ENCODE assay signal across 9 mouse cellular contexts in the genomic region with DNA sequence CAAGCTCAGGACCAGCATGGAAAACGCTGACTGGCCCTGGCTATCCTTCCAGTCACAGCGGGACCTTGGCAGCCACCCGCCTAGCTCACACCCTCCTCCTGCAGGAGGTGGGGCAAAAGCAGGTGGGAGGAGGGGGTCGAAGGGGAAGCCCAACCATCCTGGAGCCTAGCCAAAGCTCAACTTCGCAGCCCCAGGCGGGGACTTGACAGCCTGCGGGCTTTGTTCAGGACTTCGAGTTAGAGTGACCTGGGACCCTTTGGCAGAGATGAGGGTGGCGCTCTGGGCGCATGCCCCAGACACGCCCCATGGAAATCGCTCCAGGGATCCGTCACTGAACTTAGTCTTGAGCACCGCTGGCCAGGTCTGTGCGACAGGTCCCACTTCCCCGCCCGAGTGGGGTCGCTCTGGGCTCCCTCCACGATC. TPM values are rescaled to one million over a fixed set of nuclear protein-coding genes. Genes with fewer than 3 reads are reported as not detected.
A peak's percentile ranks its signal among the peaks of the same experiment; 100 is the strongest.
DNase-seq lines count a peak whose midpoint lies in the region; ATAC-seq and TF ChIP-seq lines count a peak whose summit lies in the region.
"Had no signal": no experiment of that assay in that cellular context is flagged by ENCODE, and none has a peak within 500 bp of the region (broad histone marks: within the 10 kb centered on the region; RNA-seq: fewer than 3 reads in every experiment).

A gene (plus strand): TSS at position 274 of the 423 bp plus-strand sequence.

- ATAC-seq in heart, postnatal 0 days (ENCODE audit: insufficient read depth, low read depth), result 0 out of 2 replicates have a peak, but pooled peaks have one; percentile 11
- no peak for ATAC-seq in liver, embryonic 13.5 days (ENCODE audit: low read depth)
- no peak for ATAC-seq in stomach, postnatal 0 days (ENCODE audit: low FRiP score, low TSS enrichment)

- peak; percentile 16 to 18 for DNase-seq in adrenal gland, adult 18-20 months (ENCODE audit: low spot score in 2 of 2)
- DNase-seq in adrenal gland, postnatal 4 days (ENCODE audit: low spot score in 2 of 2), result no peak
- peak; percentile 63 for DNase-seq in Muller cell, postnatal 12 days (ENCODE audit: inconsistent ontology term)
- peak; percentile 53 for DNase-seq in embryonic facial prominence, embryonic 10.5 days (ENCODE audit: low spot score)
- no peak for DNase-seq in heart, postnatal 0 days (ENCODE audit: low spot score)
- DNase-seq in liver, embryonic 13.5 days, result no peak
- no peak for DNase-seq in stomach, postnatal 0 days (ENCODE audit: low spot score)
- DNase-seq in spleen, adult 18-20 months, result no peak

- H3K9ac ChIP-seq in heart, postnatal 0 days (replicated peaks; ENCODE audit: low read depth, low read length), result no peak within 1 kb of the TSS
- H3K9ac ChIP-seq in liver, embryonic 13.5 days, result no peak within 1 kb of the TSS
- no peak within 1 kb of the TSS for H3K9ac ChIP-seq in stomach, postnatal 0 days (ENCODE audit: low read length)

- peak within 1 kb of the TSS; percentile 89 for H3K4me2 ChIP-seq in heart, postnatal 0 days (ENCODE audit: low read depth, low read length)
- H3K4me2 ChIP-seq in liver, embryonic 13.5 days, result peak within 1 kb of the TSS; percentile 38
- H3K4me2 ChIP-seq in stomach, postnatal 0 days (replicated peaks; ENCODE audit: low read depth), result peak within 1 kb of the TSS; percentile 70

- no peak for TF ChIP-seq CTCF in heart, postnatal 0 days (IDR thresholded peaks at IDR 0.05; ENCODE audit: low read depth)
- TF ChIP-seq CTCF in stomach, postnatal 0 days (IDR thresholded peaks at IDR 0.05; ENCODE audit: low read depth), result no peak

- no peaks in the 10 kb centered on the region for H3K9me3 ChIP-seq in embryonic facial prominence, embryonic 10.5 days
- H3K9me3 ChIP-seq in heart, postnatal 0 days (replicated peaks; ENCODE audit: control insufficient read depth, low read length), result no peaks in the 10 kb centered on the region
- H3K9me3 ChIP-seq in liver, embryonic 13.5 days (replicated peaks), result no peaks in the 10 kb centered on the region
- no peaks in the 10 kb centered on the region for H3K9me3 ChIP-seq in stomach, postnatal 0 days (ENCODE audit: control insufficient read depth, low read length)

- no peaks in the 10 kb centered on the region for H3K36me3 ChIP-seq in embryonic facial prominence, embryonic 10.5 days (replicated peaks)
- no peaks in the 10 kb centered on the region for H3K36me3 ChIP-seq in heart, postnatal 0 days (replicated peaks; ENCODE audit: control insufficient read depth, insufficient read depth, low read length)
- H3K36me3 ChIP-seq in liver, embryonic 13.5 days, result no peaks in the 10 kb centered on the region
- H3K36me3 ChIP-seq in stomach, postnatal 0 days (ENCODE audit: control insufficient read depth, insufficient read depth, low read length), result no peaks in the 10 kb centered on the region

- H3K27me3 ChIP-seq in embryonic facial prominence, embryonic 10.5 days (replicated peaks; ENCODE audit: low read depth, poor library complexity, severe bottlenecking), result peaks cover 68% of the 10 kb centered on the region
- peaks cover 46% of the 10 kb centered on the region for H3K27me3 ChIP-seq in heart, postnatal 0 days (ENCODE audit: control insufficient read depth, insufficient read depth, low read length)
- H3K27me3 ChIP-seq in liver, embryonic 13.5 days, result peaks cover 51% of the 10 kb centered on the region
- peaks cover 17% of the 10 kb centered on the region; the same call in 1 of the 2 replicates for H3K27me3 ChIP-seq in stomach, postnatal 0 days (ENCODE audit: control insufficient read depth, insufficient read depth, low read length)

- WGBS in embryonic facial prominence, embryonic 10.5 days, result under 1% methylated on average over 19 of the region's 19 CpGs
- 0% methylated on average over 19 of the region's 19 CpGs for WGBS in heart, postnatal 0 days
- WGBS in liver, embryonic 13.5 days (ENCODE audit: insufficient replicate concordance), result 2% methylated on average over 19 of the region's 19 CpGs
- under 1% methylated on average over 19 of the region's 19 CpGs for WGBS in stomach, postnatal 0 days

- peaks cover 23% of the 10 kb centered on the region for H3K4me1 ChIP-seq in embryonic facial prominence, embryonic 10.5 days
- H3K4me1 ChIP-seq in heart, postnatal 0 days (ENCODE audit: control insufficient read depth, insufficient read depth), result no peaks in the 10 kb centered on the region
- no peaks in the 10 kb centered on the region for H3K4me1 ChIP-seq in liver, embryonic 13.5 days (replicated peaks)
- no peaks in the 10 kb centered on the region for H3K4me1 ChIP-seq in stomach, postnatal 0 days (replicated peaks; ENCODE audit: control insufficient read depth, insufficient read depth)

- peak within 1 kb of the TSS; percentile 44; the same call in 1 of the 2 replicates for H3K27ac ChIP-seq in embryonic facial prominence, embryonic 10.5 days (replicated peaks)
- no peak within 1 kb of the TSS for H3K27ac ChIP-seq in heart, postnatal 0 days (ENCODE audit: low read depth)
- H3K27ac ChIP-seq in liver, embryonic 13.5 days, result no peak within 1 kb of the TSS
- H3K27ac ChIP-seq in stomach, postnatal 0 days (replicated peaks), result no peak within 1 kb of the TSS

- no peak for TF ChIP-seq EP300 in heart, postnatal 0 days (IDR thresholded peaks at IDR 0.05; ENCODE audit: low read depth)
- no peak for TF ChIP-seq EP300 in stomach, postnatal 0 days (optimal IDR thresholded peaks at IDR 0.05)

- H3K4me3 ChIP-seq in embryonic facial prominence, embryonic 10.5 days, result peak within 1 kb of the TSS; percentile 68
- H3K4me3 ChIP-seq in heart, postnatal 0 days (ENCODE audit: low read depth, low read length), result peak within 1 kb of the TSS; percentile 54
- H3K4me3 ChIP-seq in liver, embryonic 13.5 days (replicated peaks), result peak within 1 kb of the TSS; percentile 32
- peak within 1 kb of the TSS; percentile 39 for H3K4me3 ChIP-seq in stomach, postnatal 0 days (ENCODE audit: low read depth, low read length)
- H3K4me3 ChIP-seq: erythroblast, embryonic 14.5 days had no signal

RNA-seq across cellular contexts. Expression of the gene that starts here (rescaled TPM):
- total RNA-seq in adrenal gland, adult 18-20 months (2021), result under 1 TPM in 1 of 2 experiments, not detected in 1; 0.43 TPM
- total RNA-seq in adrenal gland, postnatal 4 days (2021), result not detected
- polyA plus RNA-seq in embryonic facial prominence, embryonic 10.5 days (2016; fragmentation: Nextera tagmentation; extraction: Ambion mirVana), result 0.10 TPM in 1 of 2 replicates, not detected in the other
- not detected in 2 replicates for total RNA-seq in heart, postnatal 0 days (2014; rRNA removed; ENCODE audit: low replicate concordance)
- polyA plus RNA-seq in heart, postnatal 0 days (2015; fragmentation: Nextera tagmentation; extraction: Ambion mirVana), result 0.23 and 0.32 TPM in 2 replicates
- polyA plus RNA-seq in liver, embryonic 13.5 days (2015; fragmentation: Nextera tagmentation; extraction: Ambion mirVana), result not detected in 2 replicates
- 0.06 TPM in 1 of 2 replicates, not detected in the other for polyA plus RNA-seq in stomach, postnatal 0 days (2015; fragmentation: Nextera tagmentation; extraction: Ambion mirVana)
- polyA plus RNA-seq: erythroblast, embryonic 14.5 days had no signal

Comparison
In these comparisons a context has a peak if more than half of its experiments do, and no peak if none do; other contexts are left out.
1. Peak in DNase-seq in adrenal gland, adult 18-20 months; RNA of the gene not detected or under 1 TPM.
2. Peak in DNase-seq, H3K4me3 ChIP-seq and H3K27ac ChIP-seq in embryonic facial prominence, embryonic 10.5 days; RNA of the gene not detected or under 1 TPM.
3. Peak in ATAC-seq, H3K4me3 ChIP-seq and H3K4me2 ChIP-seq in heart, postnatal 0 days; RNA of the gene not detected or under 1 TPM.
4. H3K4me2 ChIP-seq: peak in every context shown above with its lines; median percentile 89 in heart, postnatal 0 days; 70 in stomach, postnatal 0 days; 38 in liver, embryonic 13.5 days.